Mouse (Mus musculus) MEL (cell line): ENCODE measurements around the gene Sftpa1. TPM values are rescaled to one million over a fixed set of nuclear protein-coding genes. Genes with fewer than 3 reads are reported as not detected.

Experiments used
- DNase-seq: peaks from one replicate; pipeline ENCODE4 v3.0.0; 2011; ENCODE audit warnings: low read depth, low spot score
- H3K27ac ChIP-seq: 2 replicates; pipeline ENCODE4 v1.5.1; 2012; ENCODE audit warnings: low read depth, mild to moderate bottlenecking, control low read depth, low read length, moderate library complexity; ENCODE audit not compliant: control insufficient read depth
- H3K27me3 ChIP-seq, 2 experiments: fragments of 150-350 bp in 1 of 2; sonication (generic) in 1 of 2; 2 replicates each; pipeline ENCODE4 v1.6.1; 2012; ENCODE audit warnings: low read length in 2 of 2, mild to moderate bottlenecking in 2 of 2, improper control_type of control experiment in 1 of 2, moderate library complexity in 1 of 2; ENCODE audit not compliant: insufficient read depth in 2 of 2, control insufficient read depth in 1 of 2
- H3K36me3 ChIP-seq, 2 experiments: 2 replicates each; pipeline ENCODE4 v1.6.1; 2012 to 2014; ENCODE audit warnings: low read length in 2 of 2, improper control_type of control experiment in 1 of 2, inconsistent platforms in 1 of 2, mild to moderate bottlenecking in 1 of 2; ENCODE audit not compliant: insufficient read depth in 2 of 2, control insufficient read depth in 1 of 2
- H3K4me1 ChIP-seq, 2 experiments: fragments of 150-350 bp in 1 of 2; sonication (generic) in 1 of 2; 2 replicates each; pipeline ENCODE4 v1.6.1; 2012; ENCODE audit warnings: low read length in 2 of 2, improper control_type of control experiment in 1 of 2, mild to moderate bottlenecking in 1 of 2; ENCODE audit not compliant: insufficient read depth in 2 of 2, control insufficient read depth in 1 of 2
- H3K4me3 ChIP-seq, 2 experiments: fragments of 150-350 bp in 1 of 2; sonication (generic) in 1 of 2; 2 replicates each; pipeline ENCODE4 v1.5.1; 2012; ENCODE audit warnings: low read depth in 2 of 2, low read length in 2 of 2, mild to moderate bottlenecking in 2 of 2, moderate library complexity in 2 of 2, control low read depth in 1 of 2, improper control_type of control experiment in 1 of 2; ENCODE audit not compliant: control insufficient read depth in 1 of 2, insufficient read depth in 1 of 2
- H3K79me2 ChIP-seq: 2 replicates; pipeline ENCODE4 v1.6.1; 2012; ENCODE audit warnings: mild to moderate bottlenecking, low read length, moderate library complexity; ENCODE audit not compliant: control insufficient read depth, poor library complexity, insufficient read depth
- H3K9ac ChIP-seq: 2 replicates; pipeline ENCODE4 v1.6.1; 2012; ENCODE audit warnings: low read depth, mild to moderate bottlenecking, control low read depth, low read length, moderate library complexity; ENCODE audit not compliant: control insufficient read depth, poor library complexity, severe bottlenecking
- H3K9me3 ChIP-seq: fragments of 150-350 bp; sonication (generic); replicated peaks from 2 replicates; pipeline ENCODE4 v1.6.1; 2012; ENCODE audit warnings: mild to moderate bottlenecking, low read length, improper control_type of control experiment, moderate library complexity; ENCODE audit not compliant: insufficient read depth
- CHD2 ChIP-seq: IDR thresholded peaks from 2 replicates; pipeline ENCODE4 v1.6.1; 2011; ENCODE audit warnings: low read length, improper control_type of control experiment
- CTCF ChIP-seq, 3 experiments: IDR thresholded peaks in 2 of 3; conservative IDR thresholded peaks in 1 of 3; 2 replicates each; pipeline ENCODE4 v1.5.1; 2011 to 2012; ENCODE audit warnings: low read length in 3 of 3, low read depth in 2 of 3, mild to moderate bottlenecking in 2 of 3, improper control_type of control experiment in 1 of 3, inconsistent platforms in 1 of 3, mixed read lengths in 1 of 3, moderate library complexity in 1 of 3; ENCODE audit not compliant: control insufficient read depth in 1 of 3, insufficient read depth in 1 of 3, poor library complexity in 1 of 3, severe bottlenecking in 1 of 3
- ELF1 ChIP-seq: IDR thresholded peaks from 2 replicates; pipeline ENCODE4 v1.6.1; 2014; ENCODE audit warnings: low read depth, mild to moderate bottlenecking, inconsistent platforms, low read length, improper control_type of control experiment, moderate library complexity
- ETS1 ChIP-seq: IDR thresholded peaks from 2 replicates; pipeline ENCODE4 v1.6.1; 2012; ENCODE audit warnings: low read depth, mild to moderate bottlenecking, inconsistent platforms, low read length, improper control_type of control experiment, moderate library complexity
- GATA1 ChIP-seq: IDR thresholded peaks from 2 replicates; pipeline ENCODE4 v1.6.1; 2011; ENCODE audit warnings: low read depth, low read length, improper control_type of control experiment
- KAT2A ChIP-seq: conservative IDR thresholded peaks from 2 replicates; pipeline ENCODE4 v1.6.1; 2012; ENCODE audit warnings: low read depth, low read length, improper control_type of control experiment, inconsistent platforms
- MAZ ChIP-seq: IDR thresholded peaks from 2 replicates; pipeline ENCODE4 v1.6.1; 2012; ENCODE audit warnings: low read depth, mild to moderate bottlenecking, inconsistent platforms, low read length, improper control_type of control experiment
- MEF2A ChIP-seq: IDR thresholded peaks from 2 replicates; pipeline ENCODE4 v1.6.1; 2014; ENCODE audit warnings: low read depth, mild to moderate bottlenecking, inconsistent platforms, low read length, improper control_type of control experiment; ENCODE audit not compliant: poor library complexity, insufficient replicate concordance, severe bottlenecking; ENCODE audit errors: extremely low read depth
- RAD21 ChIP-seq: IDR thresholded peaks from 2 replicates; pipeline ENCODE4 v1.6.1; 2011; ENCODE audit warnings: mild to moderate bottlenecking, low read depth, low read length, improper control_type of control experiment
- SIN3A ChIP-seq: IDR thresholded peaks from 2 replicates; pipeline ENCODE4 v1.6.1; 2012; ENCODE audit warnings: low read length, improper control_type of control experiment, inconsistent platforms
- SMC3 ChIP-seq: IDR thresholded peaks from 2 replicates; pipeline ENCODE4 v1.6.1; 2011; ENCODE audit warnings: low read depth, low read length, improper control_type of control experiment
- TAL1 ChIP-seq: IDR thresholded peaks from 2 replicates; pipeline ENCODE4 v1.6.1; 2012; ENCODE audit warnings: mild to moderate bottlenecking, inconsistent platforms, low read length, moderate library complexity, mixed read lengths
- TBP ChIP-seq: IDR thresholded peaks from 2 replicates; pipeline ENCODE4 v1.8.0; 2011; ENCODE audit warnings: low read depth, low read length, improper control_type of control experiment
- TCF12 ChIP-seq: IDR thresholded peaks from 2 replicates; pipeline ENCODE4 v1.6.1; 2014; ENCODE audit warnings: low read depth, mild to moderate bottlenecking, inconsistent platforms, low read length, improper control_type of control experiment, moderate library complexity
- USF1 ChIP-seq: IDR thresholded peaks from 2 replicates; pipeline ENCODE4 v1.6.1; 2014; ENCODE audit warnings: low read depth, mild to moderate bottlenecking, inconsistent platforms, low read length, improper control_type of control experiment, moderate library complexity
- ZC3H11A ChIP-seq: IDR thresholded peaks from 2 replicates; pipeline ENCODE4 v1.6.1; 2012; ENCODE audit warnings: low read depth, mild to moderate bottlenecking, inconsistent platforms, low read length, improper control_type of control experiment
- ZKSCAN1 ChIP-seq: IDR thresholded peaks from 2 replicates; pipeline ENCODE4 v1.6.1; 2012; ENCODE audit warnings: low read depth, mild to moderate bottlenecking, inconsistent platforms, low read length, improper control_type of control experiment, moderate library complexity
- ZMIZ1 ChIP-seq: IDR thresholded peaks from 2 replicates; pipeline ENCODE4 v1.6.1; 2012; ENCODE audit warnings: low read depth, mild to moderate bottlenecking, inconsistent platforms, low read length, improper control_type of control experiment, moderate library complexity
- ZNF384 ChIP-seq: IDR thresholded peaks from 2 replicates; pipeline ENCODE4 v1.6.1; 2012; ENCODE audit warnings: low read depth, mild to moderate bottlenecking, inconsistent platforms, low read length, improper control_type of control experiment
- polyA plus RNA-seq, 2 experiments: library from polyadenylated mRNA; stranded (reverse) in 1 of 2; unstranded in 1 of 2; fragments of >175 nt in 1 of 2; fragments of >200 nt in 1 of 2; gene quantifications; 2 replicates each; pipeline versions ENCODE4 v1.2.1 to v1.2.4; 2012; ENCODE audit warnings: low replicate concordance in 2 of 2, low read depth in 1 of 2; ENCODE audit not compliant: insufficient read length in 2 of 2, insufficient read depth in 1 of 2, missing spikeins in 1 of 2
- total RNA-seq: library from RNA; depleted of rRNA; stranded (reverse); fragments of 300-350 nt; gene quantifications from 2 replicates; pipeline ENCODE4 v1.2.3, GENCODE M21; 2012

The Sftpa1 gene
- total and polyA plus RNA-seq, 3 experiments: not detected

DNA sequence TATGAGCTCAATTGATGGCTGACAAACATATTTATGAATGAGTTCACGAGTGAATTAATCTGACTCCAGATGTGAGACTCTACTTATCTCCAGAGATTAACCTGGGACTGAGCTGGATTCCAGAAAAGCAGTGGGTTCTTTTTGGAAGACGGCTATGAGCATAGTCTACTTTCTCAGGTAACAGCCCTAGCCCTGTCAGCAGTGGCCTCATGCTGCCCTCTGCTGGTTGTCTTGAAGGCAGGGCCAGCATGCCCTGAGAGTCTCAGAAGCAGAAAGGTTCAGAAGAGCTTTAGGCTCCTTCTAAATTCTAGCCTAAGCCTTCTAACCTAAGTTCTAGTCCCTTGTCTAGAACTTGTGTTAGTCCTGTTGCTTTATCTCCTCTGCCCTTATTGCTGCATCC lies 31.1 kb downstream of the Sftpa1 start:
- H3K27ac ChIP-seq: no peak overlapping the region
- DNase-seq: peak; percentile 6

DNA sequence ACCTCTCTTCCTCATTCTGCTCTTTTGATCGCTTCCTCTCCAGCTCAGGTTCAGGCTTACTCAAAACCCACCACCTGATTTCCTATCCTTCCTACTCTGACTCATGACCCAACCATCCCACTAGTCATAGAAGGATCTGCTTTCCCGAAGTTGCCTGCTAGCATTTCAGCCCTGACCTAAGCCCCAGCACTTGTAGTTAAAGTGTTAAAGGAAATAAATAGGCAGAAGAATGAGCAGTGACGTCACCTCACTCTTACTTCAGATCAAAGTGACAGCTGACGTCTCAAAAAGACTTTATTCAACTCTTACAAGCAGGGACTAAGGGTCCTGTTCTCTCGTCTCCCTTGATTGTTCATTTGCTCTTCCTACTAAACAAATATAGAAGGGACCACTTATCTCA lies 35.7 kb downstream of the Sftpa1 start:
- no peaks in the 10 kb centered on the region for H3K27me3 ChIP-seq
- TF ChIP-seq ZKSCAN1 (no peak), SMC3 (no peak), USF1 (no peak), ETS1 (no peak), TAL1 (no peak), TCF12 (no peak), ZMIZ1 (no peak), CTCF (IDR thresholded peaks at IDR 0.05 in 2 of 3, conservative IDR thresholded peaks at IDR 0.05 in 1 of 3; ENCODE audit: control insufficient read depth in 1 of 3, insufficient read depth in 1 of 3, low read depth in 2 of 3, low read length in 3 of 3, poor library complexity in 1 of 3, severe bottlenecking in 1 of 3) (no peak), SIN3A (no peak), CHD2 (no peak), RAD21 (no peak), MAZ (no peak), TBP (no peak), KAT2A (no peak), ZC3H11A (no peak), GATA1 (no peak), ZNF384 (no peak), ELF1 (no peak)
- no peak overlapping the region for H3K4me3 ChIP-seq
- no peak overlapping the region for H3K9ac ChIP-seq
- H3K9me3 ChIP-seq: no peaks in the 10 kb centered on the region
- no peak overlapping the region for H3K27ac ChIP-seq
- H3K36me3 ChIP-seq: no peaks in the 10 kb centered on the region
- no peak for DNase-seq
- no peaks in the 10 kb centered on the region for H3K4me1 ChIP-seq
- H3K79me2 ChIP-seq: no peaks in the 10 kb centered on the region

More for the DNA sequence above, 31.1 kb downstream of the Sftpa1 start:
- no peaks in the 10 kb centered on the region for H3K4me1 ChIP-seq
- TF ChIP-seq CTCF (IDR thresholded peaks at IDR 0.05 in 2 of 3, conservative IDR thresholded peaks at IDR 0.05 in 1 of 3; ENCODE audit: control insufficient read depth in 1 of 3, insufficient read depth in 1 of 3, low read depth in 2 of 3, low read length in 3 of 3, poor library complexity in 1 of 3, severe bottlenecking in 1 of 3) (peak; percentile 19 to 68 (median 45); a peak in 5 of 6 replicates), RAD21 (peak; percentile 26), SMC3 (peak; percentile 34), MEF2A (no peak)
- TF ChIP-seq, all 39 proteins: peak for 3
- no peaks in the 10 kb centered on the region for H3K79me2 ChIP-seq
- H3K9me3 ChIP-seq: no peaks in the 10 kb centered on the region
- no peak overlapping the region for H3K4me3 ChIP-seq
- H3K36me3 ChIP-seq: no peaks in the 10 kb centered on the region
- H3K9ac ChIP-seq: no peak overlapping the region
- no peaks in the 10 kb centered on the region for H3K27me3 ChIP-seq
